Mouse (Mus musculus) embryo, embryonic 10.5 days (tissue): ENCODE measurements at regions not wholly inside any gene's neighbourhood (a gene's known extent, or its start where the extent isn't known, plus 50 kb on each side); places are given as distances from the start of the nearest gene placed in this dataset.

ENCODE experiments used
- DNase-seq: peaks from one replicate; pipeline ENCODE4 v3.0.0-alpha.2; 2015; ENCODE audit warnings: low spot score

GRCm38 (mm10) chr4:69753086-69753485 lies 657.2 kb downstream of the Cdk5rap2 start:
- DNase-seq, result no peak

- DNase-seq, result no peak
Observed at GRCm38 (mm10) chr4:69739833-69740510, 670.3 kb downstream of the Cdk5rap2 start.
